Mouse (Mus musculus) liver, adult 2 months (tissue): Measurements from ENCODE around the gene Dhrs11.

Experiments
- CTCF ChIP-seq: fragments of 200-500 bp; IDR thresholded peaks from 2 replicates; pipeline ENCODE4 v1.5.1; 2011; ENCODE audit warnings: low read depth, low read length, control low read depth
- POLR2A ChIP-seq: fragments of 200-500 bp; IDR thresholded peaks from 2 replicates; pipeline ENCODE4 v1.6.1; 2011; ENCODE audit warnings: low read length, control low read depth; ENCODE audit not compliant: insufficient read depth; ENCODE audit errors: extremely low read depth

DNA sequence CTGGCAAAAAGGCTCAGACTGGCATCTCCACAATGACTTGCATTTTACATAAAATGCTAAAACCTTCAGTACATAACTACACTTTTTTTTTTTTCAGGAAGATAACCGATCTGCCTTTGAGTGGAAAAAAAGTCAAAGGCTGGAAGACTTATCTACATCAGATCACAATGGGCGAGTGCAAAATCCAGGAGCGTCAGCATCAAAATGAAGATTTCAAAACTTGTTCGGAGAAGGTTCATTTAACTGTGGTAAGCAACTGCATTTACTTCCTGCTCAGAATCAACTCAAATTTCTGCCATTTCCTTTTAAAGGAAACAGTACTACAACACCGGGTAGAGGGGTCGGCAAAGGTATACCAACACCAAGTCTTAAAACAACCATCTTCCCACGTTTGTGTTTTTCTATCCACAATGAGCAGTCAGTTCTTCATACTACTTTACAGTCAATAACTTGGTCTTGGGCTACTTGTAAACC is 40.0 kb upstream of the Dhrs11 start:
- no peak for TF ChIP-seq CTCF
- no peak for TF ChIP-seq POLR2A
